Mouse (Mus musculus) CD4-positive naive resting alpha-beta T cell, adult 76 days (primary cell): ENCODE measurements around the gene Mcoln3. TPM values are rescaled to one million over a fixed set of nuclear protein-coding genes. Genes with fewer than 3 reads are reported as not detected.

ENCODE experiments used
- total RNA-seq: library from RNA; stranded (reverse); gene quantifications from one replicate; pipeline ENCODE4 v1.2.4, GENCODE M21; 2023

Gene Mcoln3
- 7.3 TPM for total RNA-seq

GRCm38 (mm10) chr3:146117258-146117996 is at the start of gene Mcoln3:
Gene Mcoln3, plus strand, starts transcription at chr3:146117450.

GRCm38 (mm10) chr3:146107921-146108571 is 9.2 kb upstream of the Mcoln3 start, which contains the start of gene Wdr63:
Gene Wdr63, minus strand, starts transcription at chr3:146108130.

GRCm38 (mm10) chr3:146149156-146150057 is 32.2 kb downstream of the Mcoln3 start, which contains the start of gene Mcoln2:
Gene Mcoln2, plus strand, starts transcription at chr3:146149833.

Other genes with a start within 250 kb of the Mcoln3 start
- gene Bcl10, start 194.6 kb upstream of the Mcoln3 start, total RNA-seq, result 87.9 TPM
- 52.7 TPM for gene 2410004B18Rik, start 179.4 kb upstream of the Mcoln3 start, total RNA-seq
- gene Syde2, start 129.6 kb upstream of the Mcoln3 start, total RNA-seq, result 1.9 TPM
- not detected for gene Wdr63, start 9.3 kb upstream of the Mcoln3 start, total RNA-seq
- gene Mcoln2, start 32.4 kb downstream of the Mcoln3 start, total RNA-seq, result 8.0 TPM
- not detected for gene Lpar3, start 103.5 kb downstream of the Mcoln3 start, total RNA-seq